8 mouse cellular contexts compared by ENCODE assay signal in the genomic region with DNA sequence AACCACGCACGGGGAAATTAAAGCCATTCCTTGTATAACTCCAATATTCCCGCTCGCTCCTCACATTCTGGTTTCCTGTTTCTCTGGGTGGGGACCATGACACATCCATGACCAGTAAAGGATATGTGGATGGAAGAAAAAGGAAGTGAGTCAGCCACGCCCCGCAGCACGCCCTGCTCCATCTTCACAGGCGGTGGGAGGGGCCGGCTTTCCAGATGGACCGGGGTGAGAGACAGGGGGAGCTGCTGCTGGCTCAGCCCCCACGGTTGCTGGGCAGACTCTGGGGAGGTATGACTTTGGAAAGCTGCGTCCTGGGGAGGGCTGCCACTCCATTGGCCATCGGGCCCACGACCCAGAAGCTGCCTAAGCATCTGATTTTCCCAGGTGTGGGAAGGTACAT. TPM values are rescaled to one million over a fixed set of nuclear protein-coding genes. Genes with fewer than 3 reads are reported as not detected.
A peak's percentile ranks its signal among the peaks of the same experiment; 100 is the strongest.
DNase-seq lines count a peak whose midpoint lies in the region; TF ChIP-seq lines count a peak whose summit lies in the region.
"Had no signal": no experiment of that assay in that cellular context is flagged by ENCODE, and none has a peak within 500 bp of the region (broad histone marks: within the 10 kb centered on the region; RNA-seq: fewer than 3 reads in every experiment).

No protein-coding gene starts in this region.

- no peak for TF ChIP-seq POLR2A in testis, adult 2 months (IDR thresholded peaks at IDR 0.05; ENCODE audit: control insufficient read depth, low read depth, low read length)

- H3K27me3 ChIP-seq in testis, adult 2 months (ENCODE audit: control insufficient read depth, insufficient read depth, low read length) = no peaks in the 10 kb centered on the region
- no peaks in the 10 kb centered on the region for H3K27me3 ChIP-seq in heart, embryonic 10.5 days (ENCODE audit: insufficient read depth, poor library complexity, severe bottlenecking)
- H3K27me3 ChIP-seq: neural tube, embryonic 12.5 days had no signal

- no peaks in the 10 kb centered on the region for H3K9me3 ChIP-seq in heart, embryonic 10.5 days
- H3K9me3 ChIP-seq: neural tube, embryonic 12.5 days had no signal

- peak overlapping the region; percentile 89 for H3K4me3 ChIP-seq in testis, adult 2 months (ENCODE audit: control insufficient read depth, low read depth, low read length)
- H3K4me3 ChIP-seq in heart, embryonic 10.5 days = no peak overlapping the region
- H3K4me3 ChIP-seq: neural tube, embryonic 12.5 days had no signal

- no peak for DNase-seq in testis, postnatal 14 days (ENCODE audit: low spot score)
- DNase-seq in embryo, embryonic 9.5 days (ENCODE audit: extremely low spot score) = peak; percentile 32
- DNase-seq in heart, embryonic 10.5 days (ENCODE audit: low spot score) = peak; percentile 85
- peak; percentile 42 to 43 for DNase-seq in layer of hippocampus, adult 8-10 months (ENCODE audit: low spot score in 2 of 2)
- peak; percentile 23 for DNase-seq in mesoderm, embryonic 11.5 days (ENCODE audit: low read depth, low spot score)
- no peak for DNase-seq in natural killer cell, adult 2 months (ENCODE audit: low spot score in 2 of 2)

- peak overlapping the region; percentile 47; the same call in 1 of the 2 replicates for H3K27ac ChIP-seq in testis, adult 2 months (ENCODE audit: control insufficient read depth, insufficient read depth, low read depth, low read length)
- peak overlapping the region; percentile 62; the same call in 1 of the 2 replicates for H3K27ac ChIP-seq in heart, embryonic 10.5 days
- H3K27ac ChIP-seq: neural tube, embryonic 12.5 days had no signal

- H3K36me3 ChIP-seq in testis, adult 2 months (ENCODE audit: control insufficient read depth, insufficient read depth, low read length) = no peaks in the 10 kb centered on the region
- H3K36me3 ChIP-seq in heart, embryonic 10.5 days = peaks cover 8% of the 10 kb centered on the region

- H3K4me1 ChIP-seq in testis, adult 2 months (ENCODE audit: control insufficient read depth, insufficient read depth, low read length) = peaks cover 5% of the 10 kb centered on the region
- H3K4me1 ChIP-seq in heart, embryonic 10.5 days = peaks cover 8% of the 10 kb centered on the region

- WGBS in heart, embryonic 10.5 days = 25% methylated on average over 14 of the region's 14 CpGs

- TF ChIP-seq CTCF in testis, adult 2 months (IDR thresholded peaks at IDR 0.05; ENCODE audit: control insufficient read depth, insufficient read depth, insufficient replicate concordance, low read depth, low read length) = no peak

RNA-seq across cellular contexts. Expression of gene Prox2, which starts 16.5 kb away (rescaled TPM):
- 38.3 and 42.1 TPM in 2 replicates for polyA plus RNA-seq in testis, adult 2 months (2012; rRNA removed)
- polyA plus RNA-seq in heart, embryonic 10.5 days (2016; fragmentation: Nextera tagmentation; extraction: Ambion mirVana) = 1.9 and 2.6 TPM in 2 replicates
- 1 to 10 TPM; 2.2 to 3.2 (median 2.6) TPM for total RNA-seq in layer of hippocampus, adult 8-10 months (2022)

RNA-seq across cellular contexts. Expression of gene Dlst, which starts 16.6 kb away (rescaled TPM):
- polyA plus RNA-seq in testis, adult 2 months (2012; rRNA removed) = 55.0 and 57.4 TPM in 2 replicates
- 162 and 217 TPM in 2 replicates for polyA plus RNA-seq in heart, embryonic 10.5 days (2016; fragmentation: Nextera tagmentation; extraction: Ambion mirVana)
- 100 to 1,000 TPM; 145 to 175 (median 158) TPM for total RNA-seq in layer of hippocampus, adult 8-10 months (2022)

RNA-seq across cellular contexts. Expression of gene Rps6kl1, which starts 57.1 kb away (rescaled TPM):
- 0.04 and 0.05 TPM in 2 replicates for polyA plus RNA-seq in testis, adult 2 months (2012; rRNA removed)
- polyA plus RNA-seq in heart, embryonic 10.5 days (2016; fragmentation: Nextera tagmentation; extraction: Ambion mirVana) = 1.4 and 1.5 TPM in 2 replicates
- 10 to 100 TPM; 35.8 to 43.4 (median 39.8) TPM for total RNA-seq in layer of hippocampus, adult 8-10 months (2022)

Comparison
In these comparisons a context has a peak if more than half of its experiments do, and no peak if none do; other contexts are left out.
1. DNase-seq: peak in embryo, embryonic 9.5 days (single experiment), heart, embryonic 10.5 days (single experiment), layer of hippocampus, adult 8-10 months (2 of 2) and mesoderm, embryonic 11.5 days (single experiment); none in testis, postnatal 14 days (single experiment) and natural killer cell, adult 2 months (0 of 2).
2. RNA of gene Prox2, which starts 16.5 kb away (polyA plus RNA-seq): 38.3 to 42.1 TPM in testis, adult 2 months; 1.9 to 2.6 TPM in heart, embryonic 10.5 days; every median in the first group is over 10 times any median in the second.